Mouse (Mus musculus) frontal cortex, postnatal 10 days (tissue): ENCODE data around the gene Glud1.

Source experiments
- DNase-seq, 2 experiments: peaks; one replicate each; pipeline ENCODE4 v3.0.0; 2022; ENCODE audit warnings: low spot score in 2 of 2, mixed read lengths in 1 of 2

Glud1 gene

GRCm38 (mm10) chr14:34378560-34379331, 68.2 kb downstream of the Glud1 start:
- no peak for DNase-seq

GRCm38 (mm10) chr14:34382921-34383704, 72.6 kb downstream of the Glud1 start:
- no peak for DNase-seq

GRCm38 (mm10) chr14:34393295-34393694, 82.8 kb downstream of the Glud1 start:
- DNase-seq, result no peak
